Mouse (Mus musculus): ENCODE data around the gene Lsm4. TPM values are rescaled to one million over a fixed set of nuclear protein-coding genes. Genes with fewer than 3 reads are reported as not detected.
A peak's percentile ranks its signal among the peaks of the same experiment; 100 is the strongest.

Lsm4 gene
- total RNA-seq, 2 experiments from 2014 or later: 91.5 to 94.7 TPM

GRCm38 (mm10) chr8:70648921-70649320 lies 24.1 kb upstream of the Lsm4 start:
- no peak for DNase-seq

- DNase-seq: peak; percentile 89
Measured at GRCm38 (mm10) chr8:70649324-70649723, 23.7 kb upstream of the Lsm4 start.

GRCm38 (mm10) chr8:70650351-70650750 lies 22.7 kb upstream of the Lsm4 start:
- no peak for DNase-seq

- peak; percentile 82 for DNase-seq
Measured at GRCm38 (mm10) chr8:70653226-70653625, 19.8 kb upstream of the Lsm4 start.

- DNase-seq: no peak
Measured at GRCm38 (mm10) chr8:70654121-70654520, 18.9 kb upstream of the Lsm4 start.

- DNase-seq: no peak
Measured at GRCm38 (mm10) chr8:70655469-70655868, 17.6 kb upstream of the Lsm4 start.

GRCm38 (mm10) chr8:70656193-70656790 lies 16.8 kb upstream of the Lsm4 start:
- DNase-seq: no peak

- no peak for DNase-seq
Measured at GRCm38 (mm10) chr8:70657214-70657613, 15.8 kb upstream of the Lsm4 start.

- peak; percentile 63 for DNase-seq
Measured at GRCm38 (mm10) chr8:70657739-70658138, 15.3 kb upstream of the Lsm4 start.

GRCm38 (mm10) chr8:70658897-70659603 lies 14.0 kb upstream of the Lsm4 start:
- DNase-seq: no peak

- DNase-seq: peak; percentile 97
Measured at GRCm38 (mm10) chr8:70659604-70660272, 13.3 kb upstream of the Lsm4 start.

GRCm38 (mm10) chr8:70660273-70660725 lies 12.7 kb upstream of the Lsm4 start, which contains the start of gene Pgpep1:
Pgpep1 (minus strand) TSS chr8:70660388.
- no peak for DNase-seq

- no peak for DNase-seq
Measured at GRCm38 (mm10) chr8:70663691-70664090, 9.4 kb upstream of the Lsm4 start.

- DNase-seq: no peak
Measured at GRCm38 (mm10) chr8:70664631-70665030, 8.4 kb upstream of the Lsm4 start.

- DNase-seq: no peak
Measured at GRCm38 (mm10) chr8:70665599-70665998, 7.4 kb upstream of the Lsm4 start.

- peak; percentile 61 for DNase-seq
Measured at GRCm38 (mm10) chr8:70667071-70667470, 6.0 kb upstream of the Lsm4 start.

GRCm38 (mm10) chr8:70671615-70672324 lies 1.3 kb upstream of the Lsm4 start:
- no peak for DNase-seq

GRCm38 (mm10) chr8:70672325-70673078 lies 546 bp upstream of the Lsm4 start:
- DNase-seq: no peak

GRCm38 (mm10) chr8:70674109-70674508 lies 1.1 kb downstream of the Lsm4 start:
- DNase-seq: no peak

- DNase-seq: no peak
Measured at GRCm38 (mm10) chr8:70674716-70675115, 1.7 kb downstream of the Lsm4 start.

- DNase-seq: no peak
Measured at GRCm38 (mm10) chr8:70675336-70675735, 2.3 kb downstream of the Lsm4 start.
